Mouse (Mus musculus): ENCODE measurements around the gene Tent4a.

- TF ChIP-seq POLR2A (IDR thresholded peaks at IDR 0.05; ENCODE audit: low read depth, low read length) (no peak), CTCF (IDR thresholded peaks at IDR 0.05; ENCODE audit: extremely low read depth, insufficient read length, insufficient replicate concordance, low read depth, low read length) (no peak)
Measured at GRCm38 (mm10) chr13:69559291-69559961, 25.0 kb upstream of the Tent4a start.
